Mouse (Mus musculus): ENCODE measurements at regions not wholly inside any gene's neighbourhood (a gene's known extent, or its start where the extent isn't known, plus 50 kb on each side); places are given as distances from the start of the nearest gene placed in this dataset.

GRCm38 (mm10) chr16:29785114-29785513, 206.0 kb downstream of the Opa1 start:
- Histone ChIP-seq H3K4me3 (ENCODE audit: low read depth, low read length) (no peak overlapping the region), H3K27ac (replicated peaks; ENCODE audit: low read depth, low read length) (no peak overlapping the region), H3K9me3 (replicated peaks; ENCODE audit: control insufficient read depth, low read length) (no peaks in the 10 kb centered on the region), H3K9ac (replicated peaks; ENCODE audit: low read length) (no peak overlapping the region), H3K36me3 (replicated peaks; ENCODE audit: control insufficient read depth, insufficient read depth, low read depth, low read length) (no peaks in the 10 kb centered on the region), H3K4me1 (ENCODE audit: control insufficient read depth, insufficient read depth, low read length) (no peaks in the 10 kb centered on the region), H3K4me2 (ENCODE audit: low read depth, low read length) (no peak overlapping the region), H3K27me3 (ENCODE audit: control insufficient read depth, insufficient read depth, low read length) (no peaks in the 10 kb centered on the region)
- DNase-seq (ENCODE audit: low spot score) = no peak
- 94% methylated on average over 3 of the region's 3 CpGs for WGBS
- no peak for ATAC-seq (replicated peaks; ENCODE audit: insufficient number of reproducible peaks, low FRiP score, low TSS enrichment, low read depth)

- no peak overlapping the region for H3K9ac ChIP-seq (replicated peaks; ENCODE audit: low read length)
- H3K4me2 ChIP-seq (ENCODE audit: low read depth, low read length) = no peak overlapping the region
- no peak for ATAC-seq (replicated peaks; ENCODE audit: insufficient number of reproducible peaks, low FRiP score, low TSS enrichment, low read depth)
- no peaks in the 10 kb centered on the region for H3K36me3 ChIP-seq (replicated peaks; ENCODE audit: control insufficient read depth, insufficient read depth, low read depth, low read length)
- H3K4me1 ChIP-seq (ENCODE audit: control insufficient read depth, insufficient read depth, low read length) = no peaks in the 10 kb centered on the region
- H3K27me3 ChIP-seq (ENCODE audit: control insufficient read depth, insufficient read depth, low read length) = no peaks in the 10 kb centered on the region
- H3K4me3 ChIP-seq (ENCODE audit: low read depth, low read length) = no peak overlapping the region
- no peak overlapping the region for H3K27ac ChIP-seq (replicated peaks; ENCODE audit: low read depth, low read length)
- 91% methylated on average over 8 of the region's 8 CpGs for WGBS
- no peak for DNase-seq (ENCODE audit: low spot score)
- no peaks in the 10 kb centered on the region for H3K9me3 ChIP-seq (replicated peaks; ENCODE audit: control insufficient read depth, low read length)
These were observed 207.4 kb downstream of the Opa1 start for GRCm38 (mm10) chr16:29786540-29786939.

- Histone ChIP-seq H3K4me3 (ENCODE audit: low read depth, low read length) (no peak overlapping the region), H3K27me3 (ENCODE audit: control insufficient read depth, insufficient read depth, low read length) (no peaks in the 10 kb centered on the region), H3K9ac (replicated peaks; ENCODE audit: low read length) (no peak overlapping the region), H3K9me3 (replicated peaks; ENCODE audit: control insufficient read depth, low read length) (no peaks in the 10 kb centered on the region), H3K36me3 (replicated peaks; ENCODE audit: control insufficient read depth, insufficient read depth, low read depth, low read length) (no peaks in the 10 kb centered on the region), H3K4me2 (ENCODE audit: low read depth, low read length) (no peak overlapping the region), H3K27ac (replicated peaks; ENCODE audit: low read depth, low read length) (no peak overlapping the region), H3K4me1 (ENCODE audit: control insufficient read depth, insufficient read depth, low read length) (no peaks in the 10 kb centered on the region)
- ATAC-seq (replicated peaks; ENCODE audit: insufficient number of reproducible peaks, low FRiP score, low TSS enrichment, low read depth) (no peak), DNase-seq (ENCODE audit: low spot score) (no peak)
- 74% methylated on average over 5 of the region's 5 CpGs for WGBS
These were observed 208.7 kb downstream of the Opa1 start for GRCm38 (mm10) chr16:29787633-29788511.

GRCm38 (mm10) chr16:29790064-29790463, 210.9 kb downstream of the Opa1 start:
- Histone ChIP-seq H3K9ac (replicated peaks; ENCODE audit: low read length) (no peak overlapping the region), H3K36me3 (replicated peaks; ENCODE audit: control insufficient read depth, insufficient read depth, low read depth, low read length) (no peaks in the 10 kb centered on the region), H3K4me2 (ENCODE audit: low read depth, low read length) (no peak overlapping the region), H3K9me3 (replicated peaks; ENCODE audit: control insufficient read depth, low read length) (no peaks in the 10 kb centered on the region), H3K4me1 (ENCODE audit: control insufficient read depth, insufficient read depth, low read length) (no peaks in the 10 kb centered on the region), H3K4me3 (ENCODE audit: low read depth, low read length) (no peak overlapping the region), H3K27ac (replicated peaks; ENCODE audit: low read depth, low read length) (no peak overlapping the region), H3K27me3 (ENCODE audit: control insufficient read depth, insufficient read depth, low read length) (no peaks in the 10 kb centered on the region)
- no peak for DNase-seq (ENCODE audit: low spot score)
- whole genome bisulfite sequencing = 89% methylated on average over 3 of the region's 3 CpGs
- no peak for ATAC-seq (replicated peaks; ENCODE audit: insufficient number of reproducible peaks, low FRiP score, low TSS enrichment, low read depth)

- Histone ChIP-seq H3K9ac (replicated peaks; ENCODE audit: low read length) (no peak overlapping the region), H3K36me3 (replicated peaks; ENCODE audit: control insufficient read depth, insufficient read depth, low read depth, low read length) (no peaks in the 10 kb centered on the region), H3K4me2 (ENCODE audit: low read depth, low read length) (no peak overlapping the region), H3K9me3 (replicated peaks; ENCODE audit: control insufficient read depth, low read length) (no peaks in the 10 kb centered on the region), H3K4me3 (ENCODE audit: low read depth, low read length) (no peak overlapping the region), H3K27ac (replicated peaks; ENCODE audit: low read depth, low read length) (no peak overlapping the region), H3K4me1 (ENCODE audit: control insufficient read depth, insufficient read depth, low read length) (no peaks in the 10 kb centered on the region; the same call in 1 of the 2 replicates), H3K27me3 (ENCODE audit: control insufficient read depth, insufficient read depth, low read length) (no peaks in the 10 kb centered on the region)
- ATAC-seq (replicated peaks; ENCODE audit: insufficient number of reproducible peaks, low FRiP score, low TSS enrichment, low read depth) = no peak
- DNase-seq (ENCODE audit: low spot score) = no peak
- 71% methylated on average over 3 of the region's 3 CpGs for WGBS
These were observed 220.1 kb downstream of the Opa1 start for GRCm38 (mm10) chr16:29799250-29799649.

GRCm38 (mm10) chr16:29799893-29800292, 220.8 kb downstream of the Opa1 start:
- Histone ChIP-seq H3K4me3 (ENCODE audit: low read depth, low read length) (no peak overlapping the region), H3K27me3 (ENCODE audit: control insufficient read depth, insufficient read depth, low read length) (no peaks in the 10 kb centered on the region), H3K9ac (replicated peaks; ENCODE audit: low read length) (no peak overlapping the region), H3K27ac (replicated peaks; ENCODE audit: low read depth, low read length) (no peak overlapping the region), H3K4me2 (ENCODE audit: low read depth, low read length) (no peak overlapping the region), H3K4me1 (ENCODE audit: control insufficient read depth, insufficient read depth, low read length) (no peaks in the 10 kb centered on the region; the same call in none of the 2 replicates), H3K9me3 (replicated peaks; ENCODE audit: control insufficient read depth, low read length) (no peaks in the 10 kb centered on the region), H3K36me3 (replicated peaks; ENCODE audit: control insufficient read depth, insufficient read depth, low read depth, low read length) (no peaks in the 10 kb centered on the region)
- ATAC-seq (replicated peaks; ENCODE audit: insufficient number of reproducible peaks, low FRiP score, low TSS enrichment, low read depth) = no peak
- 81% methylated on average over 3 of the region's 3 CpGs for WGBS
- DNase-seq (ENCODE audit: low spot score) = no peak

- DNase-seq (ENCODE audit: low spot score) = no peak
- WGBS = 20% methylated on average over 2 of the region's 2 CpGs
- no peak overlapping the region for H3K27ac ChIP-seq (replicated peaks; ENCODE audit: low read depth, low read length)
- H3K36me3 ChIP-seq (replicated peaks; ENCODE audit: control insufficient read depth, insufficient read depth, low read depth, low read length) = no peaks in the 10 kb centered on the region
- no peaks in the 10 kb centered on the region for H3K27me3 ChIP-seq (ENCODE audit: control insufficient read depth, insufficient read depth, low read length)
- H3K9ac ChIP-seq (replicated peaks; ENCODE audit: low read length) = no peak overlapping the region
- ATAC-seq (replicated peaks; ENCODE audit: insufficient number of reproducible peaks, low FRiP score, low TSS enrichment, low read depth) = no peak
- no peaks in the 10 kb centered on the region for H3K9me3 ChIP-seq (replicated peaks; ENCODE audit: control insufficient read depth, low read length)
- no peak overlapping the region for H3K4me2 ChIP-seq (ENCODE audit: low read depth, low read length)
- H3K4me1 ChIP-seq (ENCODE audit: control insufficient read depth, insufficient read depth, low read length) = no peaks in the 10 kb centered on the region; the same call in none of the 2 replicates
- no peak overlapping the region for H3K4me3 ChIP-seq (ENCODE audit: low read depth, low read length)
These were observed 221.3 kb downstream of the Opa1 start for GRCm38 (mm10) chr16:29800457-29800856.

- 89% methylated on average over 7 of the region's 7 CpGs for WGBS
- Histone ChIP-seq H3K4me2 (ENCODE audit: low read depth, low read length) (no peak overlapping the region), H3K4me3 (ENCODE audit: low read depth, low read length) (no peak overlapping the region), H3K9ac (replicated peaks; ENCODE audit: low read length) (no peak overlapping the region), H3K27ac (replicated peaks; ENCODE audit: low read depth, low read length) (no peak overlapping the region), H3K4me1 (ENCODE audit: control insufficient read depth, insufficient read depth, low read length) (no peaks in the 10 kb centered on the region; the same call in 1 of the 2 replicates), H3K36me3 (replicated peaks; ENCODE audit: control insufficient read depth, insufficient read depth, low read depth, low read length) (no peaks in the 10 kb centered on the region), H3K9me3 (replicated peaks; ENCODE audit: control insufficient read depth, low read length) (no peaks in the 10 kb centered on the region), H3K27me3 (ENCODE audit: control insufficient read depth, insufficient read depth, low read length) (no peaks in the 10 kb centered on the region)
- DNase-seq (ENCODE audit: low spot score) (no peak), ATAC-seq (replicated peaks; ENCODE audit: insufficient number of reproducible peaks, low FRiP score, low TSS enrichment, low read depth) (no peak)
These were observed 223.0 kb downstream of the Opa1 start for GRCm38 (mm10) chr16:29802085-29802484.
